Mouse (Mus musculus) midbrain, embryonic 15.5 days (tissue): Measurements from ENCODE around the gene Mphosph9. TPM values are rescaled to one million over a fixed set of nuclear protein-coding genes. Genes with fewer than 3 reads are reported as not detected.
A peak's percentile ranks its signal among the peaks of the same experiment; 100 is the strongest.
"Not testable (repeated sequence)": the region's sequence is repeated elsewhere in the genome, so short reads cannot be mapped to it uniquely, and the experiment has no call there.

ENCODE experiments used
- ATAC-seq: fragments of 200-750 bp; cut with Nextera tagmentation; replicated peaks from 2 replicates; pipeline ENCODE4 v1.8.0; 2017; ENCODE audit warnings: moderate TSS enrichment
- H3K27ac ChIP-seq: fragments of 300-500 bp; sonication (generic); 2 replicates; pipeline ENCODE4 v1.5.1; 2015; ENCODE audit warnings: mild to moderate bottlenecking, inconsistent platforms
- H3K27me3 ChIP-seq: fragments of 300-500 bp; sonication (generic); replicated peaks from 2 replicates; pipeline ENCODE4 v1.6.1; 2015; ENCODE audit warnings: inconsistent platforms
- H3K36me3 ChIP-seq: fragments of 300-500 bp; sonication (generic); replicated peaks from 2 replicates; pipeline ENCODE4 v1.6.1; 2015; ENCODE audit warnings: inconsistent platforms
- H3K4me1 ChIP-seq: fragments of 300-500 bp; sonication (generic); 2 replicates; pipeline ENCODE4 v1.6.1; 2015; ENCODE audit warnings: inconsistent platforms
- H3K4me2 ChIP-seq: fragments of 300-500 bp; sonication (generic); 2 replicates; pipeline ENCODE4 v1.6.1; 2015; ENCODE audit warnings: inconsistent platforms, mild to moderate bottlenecking, moderate library complexity
- H3K4me3 ChIP-seq: fragments of 300-500 bp; sonication (generic); 2 replicates; pipeline ENCODE4 v1.5.1; 2015; ENCODE audit warnings: mild to moderate bottlenecking, inconsistent platforms
- H3K9ac ChIP-seq: fragments of 300-500 bp; sonication (generic); 2 replicates; pipeline ENCODE4 v1.6.1; 2015; ENCODE audit warnings: mild to moderate bottlenecking, inconsistent platforms
- H3K9me3 ChIP-seq: fragments of 300-500 bp; sonication (generic); 2 replicates; pipeline ENCODE4 v1.6.1; 2016; ENCODE audit warnings: inconsistent platforms
- WGBS: fragments of 180-500 bp; shearing (Covaris S2); methylation state at CpG from one replicate; pipeline ENCODE4 v1.1.7; 2015; ENCODE audit warnings: mixed read lengths; 5-methylcytosine and 5-hydroxymethylcytosine counted together
- polyA plus RNA-seq: library from polyadenylated mRNA; unstranded; fragments of >200 nt; fragmentation: Nextera tagmentation; extraction: Ambion mirVana; gene quantifications from 2 replicates; pipeline ENCODE4 v1.2.1, GENCODE M21; 2015

Gene Mphosph9
- polyA plus RNA-seq = 14.2 and 14.8 TPM in 2 replicates

GRCm38 (mm10) chr5:124327510-124328364 is at the start of gene Mphosph9, which contains the start of gene 2810006K23Rik:
Mphosph9 (minus strand) TSS chr5:124327972.
2810006K23Rik (plus strand) TSS chr5:124328089.
- Histone ChIP-seq H3K9me3 (no peaks in the 10 kb centered on the region), H3K4me3 (peak within 1 kb of the TSS; percentile 74), H3K27me3 (no peaks in the 10 kb centered on the region), H3K27ac (peak within 1 kb of the TSS; percentile 97), H3K4me2 (peak within 1 kb of the TSS; percentile 94), H3K9ac (peak within 1 kb of the TSS; percentile 69), H3K36me3 (no peaks in the 10 kb centered on the region), H3K4me1 (peaks cover 18% of the 10 kb centered on the region)
- WGBS = under 1% methylated on average over 72 of the region's 72 CpGs
- ATAC-seq = peak; percentile 98

- Histone ChIP-seq H3K9ac (no peak overlapping the region), H3K4me1 (no peaks in the 10 kb centered on the region), H3K27ac (no peak overlapping the region), H3K9me3 (no peaks in the 10 kb centered on the region), H3K4me2 (no peak overlapping the region), H3K4me3 (no peak overlapping the region), H3K27me3 (no peaks in the 10 kb centered on the region), H3K36me3 (peaks cover 71% of the 10 kb centered on the region)
- WGBS = 86% methylated on average over 4 of the region's 4 CpGs
- ATAC-seq = no peak
Observed at GRCm38 (mm10) chr5:124377149-124377548, 49.4 kb upstream of the Mphosph9 start.

- Histone ChIP-seq H3K4me2 (no peak overlapping the region), H3K27ac (no peak overlapping the region), H3K9ac (no peak overlapping the region), H3K27me3 (no peaks in the 10 kb centered on the region), H3K4me1 (no peaks in the 10 kb centered on the region), H3K36me3 (peaks cover 65% of the 10 kb centered on the region), H3K9me3 (no peaks in the 10 kb centered on the region), H3K4me3 (no peak overlapping the region)
- 91% methylated on average over 1 of the region's 1 CpGs for WGBS
- no peak for ATAC-seq
Observed at GRCm38 (mm10) chr5:124376401-124376800, 48.6 kb upstream of the Mphosph9 start.

- H3K9me3 ChIP-seq = no peaks in the 10 kb centered on the region
- 94% methylated on average over 7 of the region's 7 CpGs for WGBS
- H3K9ac ChIP-seq = no peak overlapping the region
- H3K4me2 ChIP-seq = no peak overlapping the region
- H3K27me3 ChIP-seq = no peaks in the 10 kb centered on the region
- no peaks in the 10 kb centered on the region for H3K4me1 ChIP-seq
- ATAC-seq = no peak
- H3K4me3 ChIP-seq = no peak overlapping the region
- peaks cover 67% of the 10 kb centered on the region for H3K36me3 ChIP-seq
- H3K27ac ChIP-seq = no peak overlapping the region
Observed at GRCm38 (mm10) chr5:124374298-124374697, 46.5 kb upstream of the Mphosph9 start.

GRCm38 (mm10) chr5:124366721-124367120 is 38.9 kb upstream of the Mphosph9 start:
- WGBS = 85% methylated on average over 3 of the region's 3 CpGs
- Histone ChIP-seq H3K27ac (no peak overlapping the region), H3K4me3 (no peak overlapping the region), H3K9me3 (no peaks in the 10 kb centered on the region), H3K36me3 (peaks cover 19% of the 10 kb centered on the region), H3K4me1 (no peaks in the 10 kb centered on the region), H3K27me3 (no peaks in the 10 kb centered on the region), H3K4me2 (no peak overlapping the region), H3K9ac (no peak overlapping the region)
- ATAC-seq = no peak

GRCm38 (mm10) chr5:124365754-124366153 is 38.0 kb upstream of the Mphosph9 start:
- 90% methylated on average over 2 of the region's 2 CpGs for WGBS
- ATAC-seq = no peak
- H3K4me3 ChIP-seq = no peak overlapping the region

GRCm38 (mm10) chr5:124364173-124364918 is 36.6 kb upstream of the Mphosph9 start:
- no peaks in the 10 kb centered on the region for H3K27me3 ChIP-seq
- ATAC-seq = no peak
- H3K4me3 ChIP-seq = no peak overlapping the region
- H3K27ac ChIP-seq = no peak overlapping the region
- no peaks in the 10 kb centered on the region for H3K4me1 ChIP-seq
- no peaks in the 10 kb centered on the region for H3K9me3 ChIP-seq
- no peak overlapping the region for H3K9ac ChIP-seq
- 0 out of 2 replicates have a peak, but pooled peaks cover 3% of the 10 kb centered on the region for H3K36me3 ChIP-seq
- 72% methylated on average over 6 of the region's 6 CpGs for WGBS
- no peak overlapping the region for H3K4me2 ChIP-seq

More at GRCm38 (mm10) chr5:124365754-124366153, 38.0 kb upstream of the Mphosph9 start:
- no peaks in the 10 kb centered on the region for H3K4me1 ChIP-seq
- no peaks in the 10 kb centered on the region for H3K9me3 ChIP-seq
- no peaks in the 10 kb centered on the region for H3K27me3 ChIP-seq
- no peak overlapping the region for H3K4me2 ChIP-seq
- no peak overlapping the region for H3K9ac ChIP-seq
- no peak overlapping the region for H3K27ac ChIP-seq
- H3K36me3 ChIP-seq = peaks cover 12% of the 10 kb centered on the region; the same call in 1 of the 2 replicates

GRCm38 (mm10) chr5:124362982-124363381 is 35.2 kb upstream of the Mphosph9 start, which contains the start of gene Cdk2ap1:
Cdk2ap1 (minus strand) TSS chr5:124363082.
- H3K36me3 ChIP-seq, H3K9me3 ChIP-seq, ATAC-seq, H3K27me3 ChIP-seq, H3K27ac ChIP-seq, H3K9ac ChIP-seq, H3K4me3 ChIP-seq, H3K4me1 ChIP-seq, H3K4me2 ChIP-seq: not testable (repeated sequence)
- 95% methylated on average over 5 of the region's 5 CpGs for WGBS

- Histone ChIP-seq H3K27me3 (no peaks in the 10 kb centered on the region), H3K9me3 (no peaks in the 10 kb centered on the region), H3K4me2 (no peak overlapping the region), H3K27ac (no peak overlapping the region), H3K4me1 (peaks cover 6% of the 10 kb centered on the region), H3K9ac (no peak overlapping the region), H3K36me3 (no peaks in the 10 kb centered on the region), H3K4me3 (no peak overlapping the region)
- no peak for ATAC-seq
- WGBS = 77% methylated on average over 2 of the region's 2 CpGs
Observed at GRCm38 (mm10) chr5:124359641-124360040, 31.9 kb upstream of the Mphosph9 start.

GRCm38 (mm10) chr5:124356695-124357094 is 28.9 kb upstream of the Mphosph9 start:
- Histone ChIP-seq H3K36me3 (no peaks in the 10 kb centered on the region), H3K4me2 (no peak overlapping the region), H3K27ac (no peak overlapping the region), H3K27me3 (no peaks in the 10 kb centered on the region), H3K4me1 (peaks cover 19% of the 10 kb centered on the region), H3K9me3 (no peaks in the 10 kb centered on the region), H3K9ac (no peak overlapping the region), H3K4me3 (no peak overlapping the region)
- WGBS = 45% methylated on average over 3 of the region's 3 CpGs
- ATAC-seq = no peak

GRCm38 (mm10) chr5:124355425-124355959 is 27.7 kb upstream of the Mphosph9 start:
- no peak for ATAC-seq
- H3K9ac ChIP-seq = peak overlapping the region; percentile 42; the same call in 1 of the 2 replicates

More at GRCm38 (mm10) chr5:124355425-124355959, 27.7 kb upstream of the Mphosph9 start:
- peak overlapping the region; percentile 78 for H3K4me2 ChIP-seq
- WGBS = 1% methylated on average over 12 of the region's 12 CpGs
- no peak overlapping the region for H3K27ac ChIP-seq
- no peaks in the 10 kb centered on the region for H3K27me3 ChIP-seq
- no peaks in the 10 kb centered on the region for H3K36me3 ChIP-seq
- H3K4me1 ChIP-seq = peaks cover 31% of the 10 kb centered on the region
- H3K4me3 ChIP-seq = peak overlapping the region; percentile 93
- no peaks in the 10 kb centered on the region for H3K9me3 ChIP-seq
